Mouse (Mus musculus): ENCODE data around the gene Mrpl43. TPM values are rescaled to one million over a fixed set of nuclear protein-coding genes. Genes with fewer than 3 reads are reported as not detected.

The Mrpl43 gene
- polyA plus RNA-seq, 1 experiment: 53.1 TPM

GRCm38 (mm10) chr19:44982477-44983115, 23.6 kb downstream of the Mrpl43 start:
- Histone ChIP-seq H3K36me3 (ENCODE audit: control insufficient read depth, insufficient read depth, low read length) (peaks cover 17% of the 10 kb centered on the region), H3K4me1 (ENCODE audit: control insufficient read depth, insufficient read depth, insufficient read length) (no peaks in the 10 kb centered on the region), H3K27me3 (ENCODE audit: control insufficient read depth, insufficient read depth, low read length) (no peaks in the 10 kb centered on the region), H3K27ac (ENCODE audit: insufficient read depth, low read length) (no peak overlapping the region), H3K4me3 (ENCODE audit: extremely low read depth, insufficient read depth, insufficient read length) (no peak overlapping the region)
- WGBS: 85% methylated on average over 7 of the region's 7 CpGs
- TF ChIP-seq POLR2A (IDR thresholded peaks at IDR 0.05; ENCODE audit: low read depth, low read length) (no peak), CTCF (IDR thresholded peaks at IDR 0.05; ENCODE audit: extremely low read depth, insufficient read depth, insufficient read length, insufficient replicate concordance) (no peak)
- no peak for DNase-seq (ENCODE audit: low read depth in 1 of 2, low spot score in 2 of 2)

GRCm38 (mm10) chr19:44980787-44981186, 25.5 kb downstream of the Mrpl43 start:
- H3K4me1 ChIP-seq (ENCODE audit: control insufficient read depth, insufficient read depth, insufficient read length): no peaks in the 10 kb centered on the region
- WGBS: 79% methylated on average over 2 of the region's 2 CpGs
- peaks cover 25% of the 10 kb centered on the region for H3K36me3 ChIP-seq (ENCODE audit: control insufficient read depth, insufficient read depth, low read length)
- no peak overlapping the region for H3K27ac ChIP-seq (ENCODE audit: insufficient read depth, low read length)
- no peak overlapping the region for H3K4me3 ChIP-seq (ENCODE audit: extremely low read depth, insufficient read depth, insufficient read length)
- TF ChIP-seq POLR2A (IDR thresholded peaks at IDR 0.05; ENCODE audit: low read depth, low read length) (no peak), CTCF (IDR thresholded peaks at IDR 0.05; ENCODE audit: extremely low read depth, insufficient read depth, insufficient read length, insufficient replicate concordance) (no peak)
- no peak for DNase-seq (ENCODE audit: low read depth in 1 of 2, low spot score in 2 of 2)
- H3K27me3 ChIP-seq (ENCODE audit: control insufficient read depth, insufficient read depth, low read length): no peaks in the 10 kb centered on the region

- WGBS: 91% methylated on average over 6 of the region's 6 CpGs
- TF ChIP-seq CTCF (IDR thresholded peaks at IDR 0.05; ENCODE audit: extremely low read depth, insufficient read depth, insufficient read length, insufficient replicate concordance) (no peak), POLR2A (IDR thresholded peaks at IDR 0.05; ENCODE audit: low read depth, low read length) (no peak)
- Histone ChIP-seq H3K4me3 (ENCODE audit: extremely low read depth, insufficient read depth, insufficient read length) (no peak overlapping the region), H3K4me1 (ENCODE audit: control insufficient read depth, insufficient read depth, insufficient read length) (no peaks in the 10 kb centered on the region), H3K27me3 (ENCODE audit: control insufficient read depth, insufficient read depth, low read length) (no peaks in the 10 kb centered on the region), H3K36me3 (ENCODE audit: control insufficient read depth, insufficient read depth, low read length) (peaks cover 49% of the 10 kb centered on the region), H3K27ac (ENCODE audit: insufficient read depth, low read length) (no peak overlapping the region)
- DNase-seq (ENCODE audit: low read depth in 1 of 2, low spot score in 2 of 2): no peak
Observed at GRCm38 (mm10) chr19:44977148-44977547, 29.1 kb downstream of the Mrpl43 start.

- no peaks in the 10 kb centered on the region for H3K27me3 ChIP-seq (ENCODE audit: control insufficient read depth, insufficient read depth, low read length)
- 90% methylated on average over 6 of the region's 6 CpGs for WGBS
- H3K36me3 ChIP-seq (ENCODE audit: control insufficient read depth, insufficient read depth, low read length): peaks cover 47% of the 10 kb centered on the region
- H3K4me1 ChIP-seq (ENCODE audit: control insufficient read depth, insufficient read depth, insufficient read length): no peaks in the 10 kb centered on the region
- no peak for TF ChIP-seq POLR2A (IDR thresholded peaks at IDR 0.05; ENCODE audit: low read depth, low read length)
- TF ChIP-seq CTCF (IDR thresholded peaks at IDR 0.05; ENCODE audit: extremely low read depth, insufficient read depth, insufficient read length, insufficient replicate concordance): no peak
- DNase-seq (ENCODE audit: low read depth in 1 of 2, low spot score in 2 of 2): no peak
- H3K27ac ChIP-seq (ENCODE audit: insufficient read depth, low read length): no peak overlapping the region
- H3K4me3 ChIP-seq (ENCODE audit: extremely low read depth, insufficient read depth, insufficient read length): no peak overlapping the region
Observed at GRCm38 (mm10) chr19:44976636-44977035, 29.6 kb downstream of the Mrpl43 start.

- Histone ChIP-seq H3K36me3 (ENCODE audit: control insufficient read depth, insufficient read depth, low read length) (peaks cover 31% of the 10 kb centered on the region), H3K4me3 (ENCODE audit: extremely low read depth, insufficient read depth, insufficient read length) (no peak overlapping the region), H3K27ac (ENCODE audit: insufficient read depth, low read length) (no peak overlapping the region), H3K4me1 (ENCODE audit: control insufficient read depth, insufficient read depth, insufficient read length) (no peaks in the 10 kb centered on the region), H3K27me3 (ENCODE audit: control insufficient read depth, insufficient read depth, low read length) (no peaks in the 10 kb centered on the region)
- TF ChIP-seq POLR2A (IDR thresholded peaks at IDR 0.05; ENCODE audit: low read depth, low read length): no peak
- no peak for TF ChIP-seq CTCF (IDR thresholded peaks at IDR 0.05; ENCODE audit: extremely low read depth, insufficient read depth, insufficient read length, insufficient replicate concordance)
- DNase-seq (ENCODE audit: low read depth in 1 of 2, low spot score in 2 of 2): no peak
- 90% methylated on average over 3 of the region's 3 CpGs for WGBS
Observed at GRCm38 (mm10) chr19:44968329-44968728, 37.9 kb downstream of the Mrpl43 start.

GRCm38 (mm10) chr19:44965978-44966377, 40.3 kb downstream of the Mrpl43 start:
- H3K4me1 ChIP-seq (ENCODE audit: control insufficient read depth, insufficient read depth, insufficient read length): no peaks in the 10 kb centered on the region
- WGBS: 100% methylated on average over 1 of the region's 1 CpGs
- H3K4me3 ChIP-seq (ENCODE audit: extremely low read depth, insufficient read depth, insufficient read length): no peak overlapping the region
- H3K36me3 ChIP-seq (ENCODE audit: control insufficient read depth, insufficient read depth, low read length): peaks cover 30% of the 10 kb centered on the region
- H3K27me3 ChIP-seq (ENCODE audit: control insufficient read depth, insufficient read depth, low read length): no peaks in the 10 kb centered on the region
- no peak overlapping the region for H3K27ac ChIP-seq (ENCODE audit: insufficient read depth, low read length)
- TF ChIP-seq CTCF (IDR thresholded peaks at IDR 0.05; ENCODE audit: extremely low read depth, insufficient read depth, insufficient read length, insufficient replicate concordance) (no peak), POLR2A (IDR thresholded peaks at IDR 0.05; ENCODE audit: low read depth, low read length) (no peak)
- DNase-seq (ENCODE audit: low read depth in 1 of 2, low spot score in 2 of 2): no peak

DNA sequence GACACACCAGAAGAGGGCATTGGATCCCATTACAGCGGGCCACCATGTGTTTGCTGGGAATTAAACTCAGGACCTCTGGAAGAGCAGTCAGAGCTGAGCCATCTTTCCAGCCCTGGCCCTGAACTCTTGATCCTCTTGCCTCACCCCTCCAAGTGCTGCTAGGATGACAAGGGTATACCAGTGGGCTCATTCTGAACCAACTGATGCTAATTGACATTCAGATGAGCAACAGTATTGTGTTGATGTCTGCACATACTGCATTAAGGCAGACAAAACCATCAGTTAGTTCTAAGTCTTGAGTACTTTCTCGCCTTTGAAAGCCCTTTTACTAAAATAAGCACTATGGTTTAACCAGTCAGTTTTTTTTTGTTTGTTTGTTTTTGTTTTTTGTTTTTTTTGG, 46.6 kb downstream of the Mrpl43 start:
- Histone ChIP-seq H3K36me3 (ENCODE audit: control insufficient read depth, insufficient read depth, low read length) (peaks cover 34% of the 10 kb centered on the region), H3K4me3 (ENCODE audit: extremely low read depth, insufficient read depth, insufficient read length) (no peak overlapping the region), H3K27me3 (ENCODE audit: control insufficient read depth, insufficient read depth, low read length) (no peaks in the 10 kb centered on the region), H3K4me1 (ENCODE audit: control insufficient read depth, insufficient read depth, insufficient read length) (no peaks in the 10 kb centered on the region), H3K27ac (ENCODE audit: insufficient read depth, low read length) (no peak overlapping the region)
- TF ChIP-seq CTCF (IDR thresholded peaks at IDR 0.05; ENCODE audit: extremely low read depth, insufficient read depth, insufficient read length, insufficient replicate concordance) (no peak), POLR2A (IDR thresholded peaks at IDR 0.05; ENCODE audit: low read depth, low read length) (no peak)
- 90% methylated on average over 2 of the region's 2 CpGs for WGBS
- no peak for DNase-seq (ENCODE audit: low read depth in 1 of 2, low spot score in 2 of 2)

Other genes starting within 250 kb of the Mrpl43 start
- 26.8 and 92.8 TPM in 2 replicates for gene Slf2, start 75.3 kb downstream of the Mrpl43 start, polyA plus RNA-seq (2012; rRNA removed)
- 1.3 and 1.6 TPM in 2 replicates for gene Sema4g, start 17.3 kb downstream of the Mrpl43 start, polyA plus RNA-seq (2012; rRNA removed)
- gene Twnk, start 779 bp downstream of the Mrpl43 start, polyA plus RNA-seq (2012; rRNA removed): 6.1 and 6.4 TPM in 2 replicates
- gene Lzts2, start 8.0 kb upstream of the Mrpl43 start, polyA plus RNA-seq (2012; rRNA removed): 23.3 and 25.9 TPM in 2 replicates
- 0.04 and 0.09 TPM in 2 replicates for gene Pdzd7, start 39.3 kb upstream of the Mrpl43 start, polyA plus RNA-seq (2012; rRNA removed)
- gene Sfxn3, start 41.1 kb upstream of the Mrpl43 start, polyA plus RNA-seq (2012; rRNA removed): 23.9 and 25.9 TPM in 2 replicates
- gene Kazald1, start 68.8 kb upstream of the Mrpl43 start, polyA plus RNA-seq (2012; rRNA removed): 63.8 and 81.4 TPM in 2 replicates
- 37.3 and 51.1 TPM in 2 replicates for gene Tlx1, start 144.2 kb upstream of the Mrpl43 start, polyA plus RNA-seq (2012; rRNA removed)
- not detected in 2 replicates for gene Lbx1, start 229.4 kb upstream of the Mrpl43 start, polyA plus RNA-seq (2012; rRNA removed)

Data from spleen, adult 2 months (tissue).